Mouse (Mus musculus): Measurements from ENCODE around the gene Gm19684. TPM values are rescaled to one million over a fixed set of nuclear protein-coding genes. Genes with fewer than 3 reads are reported as not detected.
A peak's percentile ranks its signal among the peaks of the same experiment; 100 is the strongest.
"Not testable (repeated sequence)": the region's sequence is repeated elsewhere in the genome, so short reads cannot be mapped to it uniquely, and the experiment has no call there.

Gene Gm19684
- total and polyA plus RNA-seq, 2 experiments, result 0.11 to 0.18 TPM

DNA sequence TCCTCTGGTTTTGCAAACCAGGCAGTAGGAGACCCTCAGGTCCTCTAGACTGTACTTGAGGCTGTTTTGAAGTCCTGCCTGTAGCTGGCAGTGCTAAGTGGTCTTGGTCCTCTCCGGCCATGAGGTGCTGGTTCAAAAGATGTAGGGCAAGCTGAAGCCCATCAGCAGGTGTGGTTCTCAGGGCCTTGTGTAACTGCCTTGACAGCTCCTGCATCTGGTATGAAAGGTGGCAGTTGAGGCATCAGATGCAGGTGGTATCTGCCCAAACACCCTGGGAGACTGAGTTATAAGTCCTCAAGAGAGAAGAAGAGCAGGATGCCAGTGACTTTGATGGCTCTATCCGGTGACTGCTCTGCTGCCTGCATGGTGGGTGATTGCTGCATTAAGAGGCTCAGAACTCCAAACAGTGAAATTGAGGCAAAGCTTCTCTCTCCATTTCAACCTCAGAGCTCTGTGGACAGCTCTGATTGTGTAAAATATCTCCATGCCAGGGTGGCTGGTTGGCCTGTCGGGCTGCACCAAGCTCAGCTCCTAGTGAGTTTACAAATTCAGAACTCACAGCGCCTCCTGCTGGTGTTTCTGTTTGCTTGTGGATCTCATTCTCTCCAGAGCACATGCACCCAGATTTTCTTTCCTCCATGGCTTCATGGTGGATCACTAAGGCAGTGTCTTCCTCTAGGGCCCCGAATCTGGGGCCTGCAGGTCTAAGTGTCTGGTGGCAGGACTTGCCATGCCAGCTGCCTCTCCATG lies 10.2 kb downstream of the Gm19684 start:
- no peak overlapping the region for H3K4me3 ChIP-seq (ENCODE audit: insufficient read depth, low read depth, low read length)
- H3K27ac ChIP-seq (replicated peaks; ENCODE audit: insufficient read depth, low read depth, low read length), result no peak overlapping the region
- TF ChIP-seq POLR2A (IDR thresholded peaks at IDR 0.05; ENCODE audit: extremely low read depth, insufficient read depth, low read length) (no peak), CTCF (IDR thresholded peaks at IDR 0.05; ENCODE audit: low read depth, low read length) (peak; percentile 10; the same call in 1 of the 2 replicates)
- H3K79me2 ChIP-seq (ENCODE audit: control insufficient read depth, insufficient read depth, low read length), result no peaks in the 10 kb centered on the region
- no peaks in the 10 kb centered on the region for H3K36me3 ChIP-seq (ENCODE audit: control insufficient read depth, insufficient read depth, low read length)
- DNase-seq (ENCODE audit: extremely low read depth, low read depth, low spot score), result no peak
- H3K4me1 ChIP-seq (ENCODE audit: control insufficient read depth, insufficient read depth, low read length), result no peaks in the 10 kb centered on the region
- no peaks in the 10 kb centered on the region for H3K27me3 ChIP-seq (ENCODE audit: control insufficient read depth, insufficient read depth, low read length)
- no peak overlapping the region for H3K9ac ChIP-seq (ENCODE audit: low read depth, low read length)
- WGBS, result 72% methylated on average over 5 of the region's 5 CpGs

- H3K36me3 ChIP-seq (ENCODE audit: control insufficient read depth, insufficient read depth, low read length); H3K79me2 ChIP-seq (ENCODE audit: control insufficient read depth, insufficient read depth, low read length); H3K4me1 ChIP-seq (ENCODE audit: control insufficient read depth, insufficient read depth, low read length); H3K27me3 ChIP-seq (ENCODE audit: control insufficient read depth, insufficient read depth, low read length); H3K4me3 ChIP-seq (ENCODE audit: insufficient read depth, low read depth, low read length); DNase-seq (ENCODE audit: extremely low read depth, low read depth, low spot score); H3K9ac ChIP-seq (ENCODE audit: low read depth, low read length); H3K27ac ChIP-seq (replicated peaks; ENCODE audit: insufficient read depth, low read depth, low read length): not testable (repeated sequence)
These were observed 14.1 kb downstream of the Gm19684 start for GRCm38 (mm10) chr17:36135421-36136231.

- H3K36me3 ChIP-seq (ENCODE audit: control insufficient read depth, insufficient read depth, low read length); H3K9ac ChIP-seq (ENCODE audit: low read depth, low read length); H3K79me2 ChIP-seq (ENCODE audit: control insufficient read depth, insufficient read depth, low read length); H3K27ac ChIP-seq (replicated peaks; ENCODE audit: insufficient read depth, low read depth, low read length); H3K4me3 ChIP-seq (ENCODE audit: insufficient read depth, low read depth, low read length); H3K27me3 ChIP-seq (ENCODE audit: control insufficient read depth, insufficient read depth, low read length); H3K4me1 ChIP-seq (ENCODE audit: control insufficient read depth, insufficient read depth, low read length); DNase-seq (ENCODE audit: extremely low read depth, low read depth, low spot score): not testable (repeated sequence)
- WGBS, result 72% methylated on average over 1 of the region's 1 CpGs
These were observed 14.9 kb downstream of the Gm19684 start for GRCm38 (mm10) chr17:36136299-36136848.

DNA sequence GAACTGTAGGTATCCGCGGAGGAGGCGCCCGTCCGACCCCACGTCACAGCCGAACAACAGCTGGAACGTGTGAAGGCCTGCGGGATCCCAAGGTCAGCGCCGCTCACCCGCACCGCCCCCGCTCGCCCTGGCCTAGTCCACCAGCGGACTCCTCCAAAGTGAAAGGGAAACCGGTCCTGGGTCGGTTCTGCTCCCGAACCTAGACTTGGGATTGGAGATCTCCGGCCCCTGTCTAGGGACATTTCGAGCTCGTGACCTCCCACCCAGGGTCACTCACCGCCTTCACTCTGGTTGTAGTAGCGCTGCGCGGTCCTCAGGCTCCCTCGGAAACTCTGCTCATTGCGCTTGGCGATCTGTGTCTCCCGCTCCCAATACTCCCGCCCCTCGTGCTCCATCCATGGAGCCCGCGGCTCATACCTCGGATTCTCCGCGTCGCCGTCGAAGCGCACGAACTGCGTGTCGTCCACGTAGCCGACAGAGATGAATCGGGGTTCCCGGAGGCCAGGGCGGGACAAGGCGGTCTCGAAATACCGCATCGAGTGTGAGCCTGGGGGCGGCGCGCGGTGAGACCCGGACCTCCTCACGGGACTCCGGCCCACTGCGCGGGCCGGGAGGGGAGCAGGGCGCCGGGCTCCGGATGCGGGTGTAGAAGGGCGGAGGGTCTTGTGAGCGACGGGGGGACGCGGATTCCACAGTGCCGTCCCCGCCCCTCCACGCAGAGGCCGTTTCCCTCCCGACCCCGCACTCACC lies 23.8 kb downstream of the Gm19684 start:
- peaks cover 8% of the 10 kb centered on the region for H3K27me3 ChIP-seq (ENCODE audit: control insufficient read depth, insufficient read depth, low read length)
- H3K4me1 ChIP-seq (ENCODE audit: control insufficient read depth, insufficient read depth, low read length), result peaks cover 2% of the 10 kb centered on the region; the same call in 1 of the 2 replicates
- 2% methylated on average over 78 of the region's 78 CpGs for WGBS
- H3K36me3 ChIP-seq (ENCODE audit: control insufficient read depth, insufficient read depth, low read length), result no peaks in the 10 kb centered on the region
- no peaks in the 10 kb centered on the region for H3K79me2 ChIP-seq (ENCODE audit: control insufficient read depth, insufficient read depth, low read length)
- DNase-seq (ENCODE audit: extremely low read depth, low read depth, low spot score), result peak; percentile 14
- H3K9ac ChIP-seq (ENCODE audit: low read depth, low read length), result peak overlapping the region; percentile 41
- TF ChIP-seq POLR2A (IDR thresholded peaks at IDR 0.05; ENCODE audit: extremely low read depth, insufficient read depth, low read length), result no peak
- no peak for TF ChIP-seq CTCF (IDR thresholded peaks at IDR 0.05; ENCODE audit: low read depth, low read length)
- H3K27ac ChIP-seq (replicated peaks; ENCODE audit: insufficient read depth, low read depth, low read length), result no peak overlapping the region
- peak overlapping the region; percentile 68 for H3K4me3 ChIP-seq (ENCODE audit: insufficient read depth, low read depth, low read length)

DNA sequence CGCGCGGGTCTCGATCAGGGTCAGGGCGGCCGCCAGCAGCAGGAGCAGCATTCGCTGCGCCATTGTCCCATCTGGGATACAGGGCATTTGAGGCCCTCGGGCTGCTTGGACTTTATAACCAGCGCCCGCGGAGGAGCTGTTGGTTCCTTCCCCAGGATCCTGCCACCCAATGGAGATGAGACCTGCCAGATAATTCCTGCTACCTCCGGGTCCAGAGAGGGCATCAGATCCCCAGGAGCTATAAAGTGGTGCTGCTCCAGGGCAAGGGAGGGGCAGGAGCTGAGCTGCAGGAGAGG lies 24.3 kb downstream of the Gm19684 start:
- not testable (repeated sequence) for H3K27me3 ChIP-seq (ENCODE audit: control insufficient read depth, insufficient read depth, low read length); H3K36me3 ChIP-seq (ENCODE audit: control insufficient read depth, insufficient read depth, low read length); H3K79me2 ChIP-seq (ENCODE audit: control insufficient read depth, insufficient read depth, low read length); DNase-seq (ENCODE audit: extremely low read depth, low read depth, low spot score); H3K27ac ChIP-seq (replicated peaks; ENCODE audit: insufficient read depth, low read depth, low read length); H3K4me1 ChIP-seq (ENCODE audit: control insufficient read depth, insufficient read depth, low read length)
- peak overlapping the region; percentile 33; the same call in 1 of the 2 replicates for H3K9ac ChIP-seq (ENCODE audit: low read depth, low read length)
- H3K4me3 ChIP-seq (ENCODE audit: insufficient read depth, low read depth, low read length), result peak overlapping the region; percentile 68; the same call in 1 of the 2 replicates
- WGBS, result 7% methylated on average over 13 of the region's 13 CpGs

DNA sequence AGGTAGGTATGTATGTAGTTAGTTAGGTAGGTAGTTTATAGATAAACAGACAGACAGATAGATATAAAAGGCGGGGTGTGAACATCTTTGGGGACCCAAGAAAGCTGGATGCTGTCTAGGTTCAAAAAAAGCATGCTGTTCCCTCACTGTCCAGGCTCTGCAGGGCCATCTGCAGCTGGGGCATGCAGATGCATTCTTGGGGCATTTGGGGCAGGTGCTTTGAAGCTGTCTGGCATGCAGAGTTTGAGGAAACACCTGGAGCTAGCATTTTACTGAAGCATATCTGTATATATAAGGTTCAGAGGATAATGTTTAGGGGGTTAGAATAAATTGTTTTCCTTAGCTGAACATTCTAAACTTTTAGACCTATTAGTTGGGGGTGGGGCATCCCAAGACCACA lies 25.5 kb downstream of the Gm19684 start:
- H3K4me1 ChIP-seq (ENCODE audit: control insufficient read depth, insufficient read depth, low read length); H3K27me3 ChIP-seq (ENCODE audit: control insufficient read depth, insufficient read depth, low read length); H3K36me3 ChIP-seq (ENCODE audit: control insufficient read depth, insufficient read depth, low read length); DNase-seq (ENCODE audit: extremely low read depth, low read depth, low spot score); H3K9ac ChIP-seq (ENCODE audit: low read depth, low read length); H3K79me2 ChIP-seq (ENCODE audit: control insufficient read depth, insufficient read depth, low read length); H3K4me3 ChIP-seq (ENCODE audit: insufficient read depth, low read depth, low read length); H3K27ac ChIP-seq (replicated peaks; ENCODE audit: insufficient read depth, low read depth, low read length): not testable (repeated sequence)
- 97% methylated on average over 1 of the region's 1 CpGs for WGBS

DNA sequence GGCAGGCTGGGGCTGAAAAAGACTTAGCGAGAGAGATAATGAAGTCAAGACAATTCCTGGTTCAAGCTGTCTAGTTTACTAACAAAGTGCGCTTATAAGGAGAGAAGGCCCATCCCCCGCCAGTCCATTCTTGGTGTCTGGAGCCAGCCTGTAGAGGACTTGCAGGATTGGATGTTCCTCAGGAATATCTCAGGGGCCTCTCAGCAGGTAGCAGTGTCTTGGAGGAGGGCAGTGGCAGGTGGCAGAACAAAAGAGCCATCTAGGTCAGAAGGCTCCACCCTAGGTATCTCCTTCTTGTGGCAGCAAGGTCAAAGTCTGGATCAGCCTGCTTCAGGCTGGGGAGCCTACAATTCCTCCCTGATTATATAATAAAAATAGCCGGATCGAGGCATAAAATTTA lies 27.0 kb downstream of the Gm19684 start:
- H3K27ac ChIP-seq (replicated peaks; ENCODE audit: insufficient read depth, low read depth, low read length); H3K36me3 ChIP-seq (ENCODE audit: control insufficient read depth, insufficient read depth, low read length); H3K4me1 ChIP-seq (ENCODE audit: control insufficient read depth, insufficient read depth, low read length); DNase-seq (ENCODE audit: extremely low read depth, low read depth, low spot score); H3K27me3 ChIP-seq (ENCODE audit: control insufficient read depth, insufficient read depth, low read length); H3K9ac ChIP-seq (ENCODE audit: low read depth, low read length); H3K79me2 ChIP-seq (ENCODE audit: control insufficient read depth, insufficient read depth, low read length); H3K4me3 ChIP-seq (ENCODE audit: insufficient read depth, low read depth, low read length): not testable (repeated sequence)
- WGBS, result 96% methylated on average over 5 of the region's 5 CpGs

DNA sequence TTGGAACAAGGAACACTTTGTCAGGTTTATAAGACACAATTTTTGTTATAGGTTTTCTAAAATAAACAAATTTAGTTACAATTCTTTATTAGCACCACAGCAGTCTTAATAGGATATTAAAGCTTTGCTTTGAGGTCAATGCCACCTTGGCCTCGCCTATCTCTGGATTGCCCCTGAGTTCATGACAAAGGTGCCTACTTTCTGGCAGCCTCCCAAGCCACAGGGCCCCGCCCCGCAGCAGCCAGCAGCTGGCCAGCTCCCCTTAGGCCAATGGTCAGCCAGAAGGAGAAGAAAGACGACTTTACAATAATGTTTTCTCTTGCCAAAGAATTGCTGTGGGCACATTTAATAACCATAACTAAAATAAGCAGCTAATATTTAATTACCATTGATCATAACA lies 29.7 kb downstream of the Gm19684 start:
- not testable (repeated sequence) for H3K36me3 ChIP-seq (ENCODE audit: control insufficient read depth, insufficient read depth, low read length); H3K4me3 ChIP-seq (ENCODE audit: insufficient read depth, low read depth, low read length); H3K4me1 ChIP-seq (ENCODE audit: control insufficient read depth, insufficient read depth, low read length); H3K27ac ChIP-seq (replicated peaks; ENCODE audit: insufficient read depth, low read depth, low read length); H3K79me2 ChIP-seq (ENCODE audit: control insufficient read depth, insufficient read depth, low read length); H3K9ac ChIP-seq (ENCODE audit: low read depth, low read length); H3K27me3 ChIP-seq (ENCODE audit: control insufficient read depth, insufficient read depth, low read length)
- peak; percentile 67 for DNase-seq (ENCODE audit: extremely low read depth, low read depth, low spot score)
- WGBS, result 13% methylated on average over 4 of the region's 4 CpGs
